In the genomic region with DNA sequence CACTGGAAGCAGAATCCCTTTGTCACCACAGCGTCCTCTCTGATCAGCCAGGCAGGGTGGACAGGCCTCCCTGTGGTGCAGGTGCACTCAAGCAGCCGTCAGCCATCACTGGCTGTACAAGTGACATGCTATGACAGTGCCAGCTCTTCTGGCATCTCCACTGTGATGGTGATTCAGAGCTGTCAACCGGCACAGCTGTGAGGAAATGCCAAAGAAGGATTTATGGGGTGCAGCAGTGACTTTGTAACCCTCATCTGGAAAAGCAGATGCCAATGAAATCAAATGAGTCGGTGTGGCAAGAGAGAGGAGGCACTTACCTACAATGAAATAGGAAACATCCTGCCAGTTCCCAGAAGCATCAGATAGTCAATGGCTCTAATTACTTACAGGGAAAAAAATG, we compare ENCODE assay signal across 11 mouse cellular contexts.
DNase-seq lines count a peak whose midpoint lies in the region; TF ChIP-seq lines count a peak whose summit lies in the region.
"Had no signal": no experiment of that assay in that cellular context is flagged by ENCODE, and none has a peak within 500 bp of the region (broad histone marks: within the 10 kb centered on the region; RNA-seq: fewer than 3 reads in every experiment).

No protein-coding gene starts in this region.

- peak; percentile 20 to 39 for DNase-seq in heart, adult 18-20 months
- no peak for DNase-seq in heart, postnatal 4 days
- peak; percentile 19 for DNase-seq in lung, postnatal 10 days
- DNase-seq in lung, adult 2 months: no peak
- peak; percentile 4 for DNase-seq in adrenal gland, postnatal 25 days
- peak; percentile 30 for DNase-seq in mesoderm, embryonic 11.5 days (ENCODE audit: low read depth, low spot score)
- DNase-seq in cerebellum, adult 11 months: no peak
- no peak for DNase-seq in right cerebral cortex, adult 18-20 months
- DNase-seq: cerebellum, postnatal 25 days had no signal

- no peak for TF ChIP-seq CTCF in lung, adult 2 months (IDR thresholded peaks at IDR 0.05; ENCODE audit: insufficient read depth, low read length)

- WGBS in lung, adult 2 months: 56% methylated on average over 4 of the region's 4 CpGs

- no peaks in the 10 kb centered on the region for H3K4me1 ChIP-seq in lung, adult 2 months (ENCODE audit: control insufficient read depth, insufficient read depth, low read length)
- H3K4me1 ChIP-seq: embryonic facial prominence, embryonic 15.5 days; heart, embryonic 10.5 days had no signal

- no peak for TF ChIP-seq POLR2A in lung, adult 2 months (IDR thresholded peaks at IDR 0.05; ENCODE audit: borderline replicate concordance, extremely low read depth, low read depth, low read length)

- no peak overlapping the region for H3K4me3 ChIP-seq in lung, adult 2 months (replicated peaks; ENCODE audit: extremely low read depth, low read depth, low read length)
- H3K4me3 ChIP-seq: embryonic facial prominence, embryonic 15.5 days; heart, embryonic 10.5 days had no signal

Comparison
In these comparisons a context has a peak if more than half of its experiments do, and no peak if none do; other contexts are left out.
1. DNase-seq: peak in heart, adult 18-20 months (2 of 2), lung, postnatal 10 days (single experiment), adrenal gland, postnatal 25 days (single experiment) and mesoderm, embryonic 11.5 days (single experiment); none in heart, postnatal 4 days (single experiment), lung, adult 2 months (single experiment), cerebellum, adult 11 months (single experiment) and right cerebral cortex, adult 18-20 months (single experiment).